Mouse (Mus musculus): ENCODE measurements around the gene Msi2.

DNA sequence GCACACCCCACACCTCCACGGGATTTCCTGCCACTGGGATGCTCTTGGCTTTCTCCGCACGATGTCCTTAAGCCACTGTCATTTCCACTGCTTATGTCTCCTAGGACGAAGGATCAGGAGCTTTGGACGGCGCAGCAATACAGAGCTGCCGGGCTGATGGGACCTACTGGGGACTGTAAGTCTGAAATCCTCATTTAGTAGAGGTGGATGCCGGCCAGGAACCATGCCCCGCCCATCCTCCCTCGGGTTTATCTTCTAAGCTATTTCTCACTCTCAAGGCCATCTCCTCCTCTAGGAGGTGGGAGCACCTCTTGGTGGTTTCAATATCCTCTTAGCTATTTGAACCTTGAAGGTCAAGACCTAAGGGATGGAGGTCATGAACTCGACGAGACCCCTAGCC is 362.3 kb downstream of the Msi2 start:
- TF ChIP-seq CTCF (IDR thresholded peaks at IDR 0.05; ENCODE audit: extremely low read depth, insufficient read depth, insufficient read length, insufficient replicate concordance) (no peak), POLR2A (IDR thresholded peaks at IDR 0.05; ENCODE audit: low read depth, low read length) (no peak)
